12 mouse cellular contexts compared by ENCODE assay signal in the genomic region with DNA sequence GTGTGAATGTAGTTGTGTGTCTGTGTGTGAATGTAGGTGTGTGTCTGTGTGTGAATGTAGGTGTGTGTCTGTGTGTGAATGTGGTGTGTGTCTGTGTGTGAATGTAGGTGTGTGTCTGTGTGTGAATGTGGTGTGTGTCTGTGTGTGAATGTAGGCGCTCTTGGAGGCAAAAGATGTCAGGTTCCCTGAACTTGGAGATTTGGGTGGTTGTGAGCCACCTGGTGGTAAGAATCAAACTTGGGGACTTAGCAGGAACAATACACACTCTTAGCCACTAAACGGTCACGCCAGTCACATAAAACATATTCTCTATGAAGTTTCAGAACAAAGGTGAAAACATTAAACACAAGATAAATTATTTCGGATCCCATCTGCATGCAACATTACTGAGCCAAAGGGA. TPM values are rescaled to one million over a fixed set of nuclear protein-coding genes. Genes with fewer than 3 reads are reported as not detected.
DNase-seq lines count a peak whose midpoint lies in the region; ATAC-seq lines count a peak whose summit lies in the region.
"Had no signal": no experiment of that assay in that cellular context is flagged by ENCODE, and none has a peak within 500 bp of the region (broad histone marks: within the 10 kb centered on the region; RNA-seq: fewer than 3 reads in every experiment).

No protein-coding gene starts in this region.

- ATAC-seq in cerebellum, adult (ENCODE audit: insufficient number of reproducible peaks, low FRiP score, low TSS enrichment), result no peak
- ATAC-seq in kidney, embryonic 16.5 days (ENCODE audit: low FRiP score, low TSS enrichment), result no peak
- ATAC-seq in megakaryocyte progenitor cell, adult 5-6 weeks (replicated peaks; ENCODE audit: poor library complexity), result peak; percentile 75

- H3K4me2 ChIP-seq in kidney, embryonic 16.5 days (replicated peaks; ENCODE audit: low read depth, low read length), result no peak overlapping the region
- H3K4me2 ChIP-seq: neural tube, embryonic 13.5 days had no signal

- no peaks in the 10 kb centered on the region for H3K27me3 ChIP-seq in kidney, embryonic 16.5 days (ENCODE audit: insufficient read depth, low read length)
- H3K27me3 ChIP-seq: neural tube, embryonic 13.5 days had no signal

- H3K9me3 ChIP-seq in kidney, embryonic 16.5 days (ENCODE audit: low read length), result no peaks in the 10 kb centered on the region
- H3K9me3 ChIP-seq: neural tube, embryonic 13.5 days had no signal

- H3K36me3 ChIP-seq in kidney, embryonic 16.5 days (ENCODE audit: insufficient read depth, low read length), result no peaks in the 10 kb centered on the region
- H3K36me3 ChIP-seq: neural tube, embryonic 13.5 days had no signal

- H3K4me1 ChIP-seq in kidney, embryonic 16.5 days (ENCODE audit: insufficient read depth, low read length), result peaks cover 3% of the 10 kb centered on the region; the same call in 1 of the 2 replicates
- H3K4me1 ChIP-seq: neural tube, embryonic 13.5 days had no signal

- H3K9ac ChIP-seq in kidney, embryonic 16.5 days (replicated peaks; ENCODE audit: low read length), result no peak overlapping the region
- H3K9ac ChIP-seq: neural tube, embryonic 13.5 days had no signal

- peak; percentile 33 to 39 for DNase-seq in cerebellum, postnatal 14 days
- DNase-seq in kidney, postnatal 10 days, result peak; percentile 22
- peak; percentile 26 for DNase-seq in ES-CJ7 (ENCODE audit: low read depth, low spot score)
- no peak for DNase-seq in adrenal gland, postnatal 36 days
- no peak for DNase-seq in frontal cortex, postnatal 25 days (ENCODE audit: low spot score in 2 of 2)
- DNase-seq: adrenal gland, postnatal 10 days; heart, postnatal 36 days; layer of hippocampus, adult 9-11 months had no signal

- no peak overlapping the region for H3K4me3 ChIP-seq in kidney, embryonic 16.5 days (ENCODE audit: low read length)
- H3K4me3 ChIP-seq: neural tube, embryonic 13.5 days had no signal

- H3K27ac ChIP-seq in kidney, embryonic 16.5 days (ENCODE audit: low read length), result no peak overlapping the region
- H3K27ac ChIP-seq: neural tube, embryonic 13.5 days had no signal

- 52% methylated on average over 4 of the region's 4 CpGs for WGBS in kidney, embryonic 16.5 days

RNA-seq across cellular contexts. Expression of gene Ica1, which starts 39.9 kb away (rescaled TPM):
- polyA plus RNA-seq in kidney, embryonic 16.5 days (2015; fragmentation: Nextera tagmentation; extraction: Ambion mirVana), result 30.4 and 31.8 TPM in 2 replicates
- total RNA-seq in megakaryocyte progenitor cell, adult 5-6 weeks (2015), result 25.3 and 25.9 TPM in 2 replicates
- total RNA-seq in megakaryocyte progenitor cell, adult 5-6 weeks (2017), result 34.4 and 35.6 TPM in 2 replicates
- total RNA-seq in adrenal gland, postnatal 36 days (2021), result 10 to 100 TPM; 36.3 to 49.9 TPM

Comparison
In these comparisons a context has a peak if more than half of its experiments do, and no peak if none do; other contexts are left out.
1. DNase-seq: peak in cerebellum, postnatal 14 days (2 of 2), kidney, postnatal 10 days (single experiment) and ES-CJ7 (single experiment); none in adrenal gland, postnatal 36 days (0 of 2) and frontal cortex, postnatal 25 days (0 of 2).